Mouse (Mus musculus) myocyte (in vitro differentiated cells): ENCODE measurements around the gene Ugt1a10. TPM values are rescaled to one million over a fixed set of nuclear protein-coding genes. Genes with fewer than 3 reads are reported as not detected.

ENCODE experiments used
- H3K27me3 ChIP-seq: one replicate; pipeline ENCODE4 v1.6.1; 2011; ENCODE audit not compliant: control insufficient read depth, insufficient read depth, insufficient read length
- H3K36me3 ChIP-seq: one replicate; pipeline ENCODE4 v1.6.1; 2011; ENCODE audit not compliant: control insufficient read depth, insufficient read depth
- H3K4me2 ChIP-seq: one replicate; pipeline ENCODE4 v1.6.1; 2011; ENCODE audit warnings: low read depth, control low read depth
- H3K4me3 ChIP-seq: one replicate; pipeline ENCODE4 v1.5.1; 2011; ENCODE audit warnings: mild to moderate bottlenecking, control low read depth, moderate library complexity
- H3K79me2 ChIP-seq: one replicate; pipeline ENCODE4 v1.6.1; 2011; ENCODE audit not compliant: control insufficient read depth, insufficient read depth
- H3ac ChIP-seq: one replicate; pipeline ENCODE4 v1.6.1; 2011; ENCODE audit not compliant: control insufficient read depth, insufficient read length
- CEBPB ChIP-seq: IDR thresholded peaks from 2 replicates; pipeline ENCODE4 v1.6.1; 2011; ENCODE audit warnings: mild to moderate bottlenecking, moderate library complexity; ENCODE audit not compliant: poor library complexity, insufficient read depth, severe bottlenecking
- E2F4 ChIP-seq: IDR thresholded peaks from one replicate; pipeline ENCODE4 v1.6.1; 2011; ENCODE audit warnings: mild to moderate bottlenecking, control low read depth, moderate library complexity; ENCODE audit not compliant: insufficient read depth
- MAX ChIP-seq: IDR thresholded peaks from one replicate; pipeline ENCODE4 v1.6.1; 2011; ENCODE audit warnings: low read depth, mild to moderate bottlenecking, control low read depth
- MYOD1 ChIP-seq, 3 experiments: IDR thresholded peaks; one replicate each; pipeline ENCODE4 v1.6.1; 2011; ENCODE audit warnings: control low read depth in 2 of 3, low read depth in 2 of 3, mild to moderate bottlenecking in 2 of 3, moderate library complexity in 1 of 3; ENCODE audit not compliant: insufficient read length in 2 of 3, control insufficient read depth in 1 of 3
- MYOG ChIP-seq, 3 experiments: IDR thresholded peaks; one replicate each; pipeline ENCODE4 v1.6.1; 2011; ENCODE audit warnings: control low read depth in 2 of 3, low read depth in 2 of 3, mild to moderate bottlenecking in 2 of 3; ENCODE audit not compliant: insufficient read length in 2 of 3, control insufficient read depth in 1 of 3, insufficient read depth in 1 of 3
- POLR2A ChIP-seq: IDR thresholded peaks from one replicate; pipeline ENCODE4 v1.6.1; 2011; ENCODE audit warnings: low read depth, mild to moderate bottlenecking, control low read depth, moderate library complexity; ENCODE audit not compliant: insufficient read length
- POLR2AphosphoS2 ChIP-seq: IDR thresholded peaks from one replicate; pipeline ENCODE4 v1.6.1; 2011; ENCODE audit warnings: low read depth, control low read depth; ENCODE audit not compliant: insufficient read length
- REST ChIP-seq: IDR thresholded peaks from one replicate; pipeline ENCODE4 v1.6.1; 2011; ENCODE audit warnings: mild to moderate bottlenecking, control low read depth, moderate library complexity; ENCODE audit not compliant: insufficient read depth, insufficient read length
- SRF ChIP-seq: IDR thresholded peaks from one replicate; pipeline ENCODE4 v1.6.1; 2011; ENCODE audit warnings: low read depth; ENCODE audit not compliant: control insufficient read depth, insufficient read length
- TCF12 ChIP-seq: IDR thresholded peaks from one replicate; pipeline ENCODE4 v1.6.1; 2011; ENCODE audit warnings: mild to moderate bottlenecking, control low read depth; ENCODE audit not compliant: poor library complexity, insufficient read depth, severe bottlenecking
- TCF3 ChIP-seq: IDR thresholded peaks from one replicate; pipeline ENCODE4 v1.6.1; 2011; ENCODE audit warnings: low read depth, control low read depth; ENCODE audit not compliant: insufficient read length
- USF1 ChIP-seq: IDR thresholded peaks from one replicate; pipeline ENCODE4 v1.6.1; 2011; ENCODE audit warnings: low read depth, mild to moderate bottlenecking, control low read depth, moderate library complexity
- polyA plus RNA-seq: library from polyadenylated mRNA; unstranded; fragments of >200 nt; fragmentation: generic; extraction: Trizol; gene quantifications from one replicate; pipeline ENCODE4 v1.2.1, GENCODE M21; 2012; ENCODE audit warnings: missing spikeins

The Ugt1a10 gene
- polyA plus RNA-seq, 1 experiment = not detected

- no peak for TF ChIP-seq TCF12
- TF ChIP-seq USF1 = no peak
- no peak for TF ChIP-seq POLR2AphosphoS2
- TF ChIP-seq E2F4 = no peak
- no peak for TF ChIP-seq CEBPB
- TF ChIP-seq MYOD1 (IDR thresholded peaks at IDR 0.05; ENCODE audit: control insufficient read depth in 1 of 3, insufficient read length in 2 of 3, low read depth in 2 of 3) = no peak
- TF ChIP-seq MAX = no peak
- TF ChIP-seq POLR2A = no peak
- TF ChIP-seq MYOG (IDR thresholded peaks at IDR 0.05; ENCODE audit: control insufficient read depth in 1 of 3, insufficient read depth in 1 of 3, insufficient read length in 2 of 3, low read depth in 2 of 3) = no peak
- Histone ChIP-seq H3ac (no peak within 1 kb of the TSS), H3K36me3 (no peaks in the 10 kb centered on the region), H3K4me2 (no peak within 1 kb of the TSS), H3K27me3 (no peaks in the 10 kb centered on the region), H3K4me3 (no peak within 1 kb of the TSS), H3K79me2 (no peaks in the 10 kb centered on the region)
These were observed 171.6 kb downstream of the Ugt1a10 start, which contains the start of gene Mroh2a for GRCm38 (mm10) chr1:88226670-88227379. Mroh2a (plus strand) TSS chr1:88226986.

- no peaks in the 10 kb centered on the region for H3K36me3 ChIP-seq
- H3K27me3 ChIP-seq = no peaks in the 10 kb centered on the region
- H3ac ChIP-seq = no peak overlapping the region
- H3K4me3 ChIP-seq = no peak overlapping the region
- H3K4me2 ChIP-seq = no peak overlapping the region
- TF ChIP-seq E2F4 = no peak
- TF ChIP-seq MYOG (IDR thresholded peaks at IDR 0.05; ENCODE audit: control insufficient read depth in 1 of 3, insufficient read depth in 1 of 3, insufficient read length in 2 of 3, low read depth in 2 of 3) = no peak
- no peak for TF ChIP-seq CEBPB
- no peak for TF ChIP-seq POLR2AphosphoS2
- TF ChIP-seq MYOD1 (IDR thresholded peaks at IDR 0.05; ENCODE audit: control insufficient read depth in 1 of 3, insufficient read length in 2 of 3, low read depth in 2 of 3) = no peak
- H3K79me2 ChIP-seq = no peaks in the 10 kb centered on the region
These were observed 172.3 kb downstream of the Ugt1a10 start for GRCm38 (mm10) chr1:88227482-88227881.

- Histone ChIP-seq H3ac (no peak overlapping the region), H3K36me3 (no peaks in the 10 kb centered on the region), H3K79me2 (no peaks in the 10 kb centered on the region), H3K4me3 (no peak overlapping the region), H3K4me2 (no peak overlapping the region), H3K27me3 (peaks cover 4% of the 10 kb centered on the region)
- TF ChIP-seq MYOD1 (IDR thresholded peaks at IDR 0.05; ENCODE audit: control insufficient read depth in 1 of 3, insufficient read length in 2 of 3, low read depth in 2 of 3) (no peak), TCF3 (no peak), USF1 (no peak), CEBPB (no peak), MAX (no peak), TCF12 (no peak), MYOG (IDR thresholded peaks at IDR 0.05; ENCODE audit: control insufficient read depth in 1 of 3, insufficient read depth in 1 of 3, insufficient read length in 2 of 3, low read depth in 2 of 3) (no peak), E2F4 (no peak), SRF (no peak), POLR2A (no peak)
These were observed 172.9 kb downstream of the Ugt1a10 start for GRCm38 (mm10) chr1:88228121-88228520.

GRCm38 (mm10) chr1:88229566-88229965, 174.4 kb downstream of the Ugt1a10 start:
- TF ChIP-seq TCF3 (no peak), MAX (no peak), REST (no peak), E2F4 (no peak), SRF (no peak), MYOG (IDR thresholded peaks at IDR 0.05; ENCODE audit: control insufficient read depth in 1 of 3, insufficient read depth in 1 of 3, insufficient read length in 2 of 3, low read depth in 2 of 3) (no peak), TCF12 (no peak), POLR2A (no peak), USF1 (no peak)
- H3K4me2 ChIP-seq = no peak overlapping the region
- no peak overlapping the region for H3ac ChIP-seq
- H3K36me3 ChIP-seq = no peaks in the 10 kb centered on the region
- H3K4me3 ChIP-seq = no peak overlapping the region
- H3K27me3 ChIP-seq = peaks cover 10% of the 10 kb centered on the region
- no peaks in the 10 kb centered on the region for H3K79me2 ChIP-seq

- no peak overlapping the region for H3K4me3 ChIP-seq
- TF ChIP-seq REST (no peak), MYOD1 (IDR thresholded peaks at IDR 0.05; ENCODE audit: control insufficient read depth in 1 of 3, insufficient read length in 2 of 3, low read depth in 2 of 3) (no peak), TCF3 (no peak), SRF (no peak), MYOG (IDR thresholded peaks at IDR 0.05; ENCODE audit: control insufficient read depth in 1 of 3, insufficient read depth in 1 of 3, insufficient read length in 2 of 3, low read depth in 2 of 3) (no peak), POLR2A (no peak), MAX (no peak), E2F4 (no peak), USF1 (no peak), CEBPB (no peak), TCF12 (no peak), POLR2AphosphoS2 (no peak)
These were observed 174.8 kb downstream of the Ugt1a10 start for GRCm38 (mm10) chr1:88229986-88230385.

More at GRCm38 (mm10) chr1:88229986-88230385, 174.8 kb downstream of the Ugt1a10 start:
- Histone ChIP-seq H3K4me2 (no peak overlapping the region), H3K36me3 (no peaks in the 10 kb centered on the region), H3K27me3 (peaks cover 14% of the 10 kb centered on the region), H3K79me2 (no peaks in the 10 kb centered on the region), H3ac (no peak overlapping the region)
